Mouse (Mus musculus): ENCODE results near the gene Arglu1. TPM values are rescaled to one million over a fixed set of nuclear protein-coding genes. Genes with fewer than 3 reads are reported as not detected.

Gene Arglu1
- 116 TPM for polyA plus RNA-seq (2014; fragmentation: Illumina TruSeq; extraction: RNeasy Lipid Tissue Mini Kit (QIAGEN cat#74804); ENCODE audit: low read depth, low replicate concordance)

DNA sequence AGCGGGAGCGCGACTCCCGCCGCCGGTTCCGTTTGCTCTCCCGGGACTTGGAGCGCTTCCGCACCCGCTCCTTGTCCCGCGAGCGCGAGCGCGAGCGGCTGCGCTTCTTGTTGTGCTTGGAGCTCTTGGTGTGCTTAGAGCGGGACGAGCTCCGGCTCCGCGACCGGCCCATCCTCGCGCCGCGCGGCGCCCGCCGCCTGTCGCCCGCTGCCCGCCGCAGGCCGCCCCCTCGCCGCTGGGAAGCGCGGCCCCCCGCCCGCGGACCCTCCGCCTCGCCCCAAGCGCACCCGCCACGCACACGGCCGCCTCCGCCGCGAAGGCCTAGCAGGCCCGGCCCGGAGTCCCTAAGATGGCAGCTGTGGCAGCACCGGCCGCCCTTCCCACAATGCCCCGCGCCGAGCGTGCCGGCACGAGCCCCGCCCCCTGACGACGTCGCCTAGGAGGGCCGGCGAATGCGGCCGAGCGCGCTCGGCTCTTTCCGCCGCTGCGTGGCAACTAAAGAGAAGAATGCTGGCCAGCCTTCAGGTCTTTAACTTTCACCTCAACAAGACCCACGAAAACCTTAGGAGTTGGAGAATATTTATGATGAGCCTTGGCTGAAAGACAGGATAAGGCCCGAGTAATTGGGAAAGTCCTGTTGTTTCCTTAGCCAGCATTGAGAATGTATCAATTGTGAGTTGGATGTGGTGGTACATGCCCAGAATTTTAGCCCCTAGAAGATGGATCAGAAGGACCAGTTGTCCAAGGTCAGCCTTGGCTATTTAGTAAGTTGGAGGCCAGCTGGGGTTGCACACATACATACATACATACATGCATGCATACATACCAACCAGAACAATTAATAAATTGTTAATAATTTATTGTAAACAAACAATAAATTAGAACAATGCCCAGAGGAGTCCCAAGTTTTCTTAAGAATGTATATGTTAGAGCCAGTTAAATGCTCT lies at the start of gene Arglu1:
TSS of gene Arglu1 (minus strand) at position 376 of the 947 bp plus-strand sequence.

DNA sequence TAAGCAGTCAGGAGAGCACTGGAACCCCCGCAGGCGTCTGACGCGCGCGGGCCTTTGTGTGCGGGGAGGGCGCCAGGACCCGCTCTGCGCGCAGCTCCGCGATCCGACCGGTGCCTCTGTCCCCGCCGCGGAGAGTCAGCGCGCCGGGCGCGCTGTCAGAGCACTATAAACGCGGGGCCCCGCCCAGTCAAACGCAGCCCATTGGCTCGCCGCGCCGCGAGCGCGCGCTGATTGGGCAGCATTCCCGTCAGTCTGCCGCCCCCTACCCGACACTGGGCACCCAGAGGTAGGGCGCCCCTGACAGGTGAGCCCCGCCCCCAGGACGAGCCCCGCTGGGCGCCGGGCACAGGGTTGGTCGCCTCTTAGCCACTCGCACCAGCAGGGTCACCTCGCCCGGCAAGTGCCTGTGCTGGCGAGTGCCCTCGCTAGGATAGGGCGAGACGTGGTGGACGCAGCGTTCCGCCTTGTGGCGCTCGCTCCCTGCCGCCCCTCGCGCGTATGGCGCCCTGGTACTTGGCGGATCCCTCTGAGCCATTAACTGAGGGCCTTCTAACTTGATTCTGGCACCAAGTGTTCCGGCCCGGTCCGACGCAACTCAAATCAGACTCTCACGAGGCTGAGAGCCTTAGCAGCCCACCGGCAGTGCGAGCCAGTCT lies 29.1 kb downstream of the Arglu1 start, which contains the start of gene Efnb2:
TSS of gene Efnb2 (minus strand) at position 140 of the 656 bp plus-strand sequence.

Other genes starting within 250 kb of the Arglu1 start
- gene Efnb2, start 29.3 kb downstream of the Arglu1 start, polyA plus RNA-seq (2014; fragmentation: Illumina TruSeq; extraction: RNeasy Lipid Tissue Mini Kit (QIAGEN cat#74804); ENCODE audit: low read depth, low replicate concordance): 14.5 TPM

Measured in adipose tissue, adult 10 weeks (tissue).